Comparison of ENCODE assay signal across 9 mouse cellular contexts in the genomic region with DNA sequence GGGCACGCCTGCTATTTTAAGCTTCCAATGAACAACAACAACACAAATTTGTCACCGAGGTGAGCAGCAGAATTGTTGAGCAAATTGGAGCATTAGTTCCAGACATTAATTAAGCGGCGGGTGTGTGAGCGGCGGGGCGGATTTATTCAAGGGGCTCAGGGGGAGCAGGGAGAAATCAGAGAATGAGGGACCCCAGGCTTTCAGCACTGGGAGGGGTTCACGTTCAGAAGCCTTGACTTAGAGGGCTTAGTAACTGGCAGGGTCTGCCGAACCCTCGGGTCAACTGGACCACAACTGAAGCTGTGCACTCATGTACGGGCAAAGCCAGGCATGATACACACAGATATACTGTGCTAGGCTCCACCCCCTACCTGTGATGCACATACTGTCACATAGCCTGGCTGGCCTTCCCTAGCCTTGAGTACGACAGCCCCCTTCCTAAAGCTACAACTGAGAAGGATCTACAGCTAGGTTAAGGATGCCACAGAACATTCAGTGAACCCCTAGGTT. TPM values are rescaled to one million over a fixed set of nuclear protein-coding genes. Genes with fewer than 3 reads are reported as not detected.
DNase-seq lines count a peak whose midpoint lies in the region; ATAC-seq and TF ChIP-seq lines count a peak whose summit lies in the region.
"Had no signal": no experiment of that assay in that cellular context is flagged by ENCODE, and none has a peak within 500 bp of the region (broad histone marks: within the 10 kb centered on the region; RNA-seq: fewer than 3 reads in every experiment).

No protein-coding gene starts in this region.

- H3K9me3 ChIP-seq in heart, embryonic 14.5 days (ENCODE audit: control insufficient read depth, low read length) = no peaks in the 10 kb centered on the region
- no peaks in the 10 kb centered on the region for H3K9me3 ChIP-seq in stomach, embryonic 14.5 days (ENCODE audit: control insufficient read depth, low read depth, low read length)
- no peaks in the 10 kb centered on the region for H3K9me3 ChIP-seq in stomach, postnatal 0 days (ENCODE audit: control insufficient read depth, low read length)
- H3K9me3 ChIP-seq in hindbrain, embryonic 14.5 days (ENCODE audit: control insufficient read depth, low read length) = no peaks in the 10 kb centered on the region
- no peaks in the 10 kb centered on the region for H3K9me3 ChIP-seq in stomach, embryonic 16.5 days (replicated peaks; ENCODE audit: control insufficient read depth, low read length)
- H3K9me3 ChIP-seq: liver, embryonic 15.5 days had no signal

- no peak for TF ChIP-seq EP300 in stomach, postnatal 0 days (optimal IDR thresholded peaks at IDR 0.05)

- H3K27me3 ChIP-seq in heart, embryonic 14.5 days (ENCODE audit: control insufficient read depth, insufficient read depth, low read length) = peaks cover 79% of the 10 kb centered on the region
- H3K27me3 ChIP-seq in stomach, embryonic 14.5 days (ENCODE audit: control insufficient read depth, insufficient read depth, low read length) = peaks cover 50% of the 10 kb centered on the region
- H3K27me3 ChIP-seq in stomach, postnatal 0 days (ENCODE audit: control insufficient read depth, insufficient read depth, low read length) = peaks cover 15% of the 10 kb centered on the region; the same call in 1 of the 2 replicates
- H3K27me3 ChIP-seq in hindbrain, embryonic 14.5 days (ENCODE audit: control insufficient read depth, insufficient read depth, low read length) = peaks cover 60% of the 10 kb centered on the region
- peaks cover 57% of the 10 kb centered on the region for H3K27me3 ChIP-seq in stomach, embryonic 16.5 days (ENCODE audit: control insufficient read depth, insufficient read depth, low read length)

- no peak for DNase-seq in heart, adult 9 months (ENCODE audit: low spot score in 2 of 2)
- no peak for DNase-seq in stomach, postnatal 0 days (ENCODE audit: low spot score)
- no peak for DNase-seq in hindbrain, embryonic 14.5 days (ENCODE audit: low spot score)
- no peak for DNase-seq in layer of hippocampus, postnatal 14 days (ENCODE audit: low spot score in 2 of 2)
- DNase-seq in adrenal gland, postnatal 14 days = no peak

- H3K4me2 ChIP-seq in heart, embryonic 14.5 days (ENCODE audit: low read length) = peak overlapping the region; percentile 76; the same call in 1 of the 2 replicates
- H3K4me2 ChIP-seq in stomach, embryonic 14.5 days (replicated peaks; ENCODE audit: low read depth, low read length) = peak overlapping the region; percentile 63
- H3K4me2 ChIP-seq in stomach, postnatal 0 days (replicated peaks; ENCODE audit: low read depth) = no peak overlapping the region; the same call in 1 of the 2 replicates
- peak overlapping the region; percentile 48 for H3K4me2 ChIP-seq in hindbrain, embryonic 14.5 days (replicated peaks)
- peak overlapping the region; percentile 51; the same call in 1 of the 2 replicates for H3K4me2 ChIP-seq in stomach, embryonic 16.5 days (ENCODE audit: low read depth, low read length)

- peaks cover 6 to 26% of the 10 kb centered on the region in 2 experiments for H3K4me1 ChIP-seq in heart, embryonic 14.5 days (ENCODE audit: control insufficient read depth in 2 of 2, insufficient read depth in 2 of 2, low read length in 2 of 2)
- H3K4me1 ChIP-seq in stomach, embryonic 14.5 days (ENCODE audit: control insufficient read depth, insufficient read depth, low read length) = peaks cover 31% of the 10 kb centered on the region
- 0 out of 2 replicates have a peak, but pooled peaks cover 5% of the 10 kb centered on the region for H3K4me1 ChIP-seq in stomach, postnatal 0 days (replicated peaks; ENCODE audit: control insufficient read depth, insufficient read depth)
- peaks cover 33% of the 10 kb centered on the region; the same call in 1 of the 2 replicates for H3K4me1 ChIP-seq in hindbrain, embryonic 14.5 days (replicated peaks; ENCODE audit: control insufficient read depth, insufficient read depth, low read length)
- peaks cover 25% of the 10 kb centered on the region for H3K4me1 ChIP-seq in stomach, embryonic 16.5 days (ENCODE audit: control insufficient read depth, insufficient read depth, low read length)

- H3K4me3 ChIP-seq in heart, embryonic 14.5 days (ENCODE audit: control insufficient read depth in 1 of 2, insufficient read depth in 1 of 2, low read depth in 1 of 2, low read length in 2 of 2) = peak overlapping the region in 1 of 2 experiments; percentile 42; a peak in 2 of 4 replicates
- no peak overlapping the region; the same call in 1 of the 2 replicates for H3K4me3 ChIP-seq in stomach, embryonic 14.5 days (ENCODE audit: low read depth, low read length)
- no peak overlapping the region; the same call in 1 of the 2 replicates for H3K4me3 ChIP-seq in stomach, postnatal 0 days (ENCODE audit: low read depth, low read length)
- no peak overlapping the region for H3K4me3 ChIP-seq in hindbrain, embryonic 14.5 days (replicated peaks; ENCODE audit: low read length)
- no peak overlapping the region for H3K4me3 ChIP-seq in stomach, embryonic 16.5 days (replicated peaks; ENCODE audit: low read length)
- H3K4me3 ChIP-seq: liver, embryonic 15.5 days had no signal

- ATAC-seq in heart, embryonic 14.5 days (ENCODE audit: insufficient number of reproducible peaks, insufficient read depth, low FRiP score, low read depth) = no peak
- ATAC-seq in stomach, embryonic 14.5 days (ENCODE audit: insufficient number of reproducible peaks, insufficient read depth, low FRiP score, low read depth) = no peak
- no peak for ATAC-seq in stomach, postnatal 0 days (ENCODE audit: low FRiP score, low TSS enrichment)
- no peak for ATAC-seq in hindbrain, embryonic 14.5 days (ENCODE audit: low FRiP score)
- ATAC-seq in stomach, embryonic 16.5 days (ENCODE audit: insufficient read depth, low FRiP score) = no peak

- H3K27ac ChIP-seq in heart, embryonic 14.5 days (replicated peaks in 1 of 2; ENCODE audit: control insufficient read depth in 1 of 2, insufficient read depth in 1 of 2, low read depth in 2 of 2, low read length in 2 of 2) = no peak overlapping the region
- no peak overlapping the region for H3K27ac ChIP-seq in stomach, embryonic 14.5 days (ENCODE audit: low read length)
- H3K27ac ChIP-seq in stomach, postnatal 0 days (replicated peaks) = no peak overlapping the region
- no peak overlapping the region for H3K27ac ChIP-seq in hindbrain, embryonic 14.5 days
- H3K27ac ChIP-seq in stomach, embryonic 16.5 days (ENCODE audit: low read length) = no peak overlapping the region
- H3K27ac ChIP-seq: liver, embryonic 15.5 days had no signal

- WGBS in heart, embryonic 14.5 days = 30% methylated on average over 12 of the region's 12 CpGs
- 32% methylated on average over 12 of the region's 12 CpGs for WGBS in stomach, embryonic 14.5 days
- WGBS in stomach, postnatal 0 days = 42% methylated on average over 12 of the region's 12 CpGs
- WGBS in hindbrain, embryonic 14.5 days = 24% methylated on average over 12 of the region's 12 CpGs
- WGBS in stomach, embryonic 16.5 days = 40% methylated on average over 12 of the region's 12 CpGs

- no peak overlapping the region for H3K9ac ChIP-seq in heart, embryonic 14.5 days (ENCODE audit: low read length)
- H3K9ac ChIP-seq in stomach, embryonic 14.5 days (replicated peaks; ENCODE audit: low read depth, low read length) = no peak overlapping the region
- H3K9ac ChIP-seq in stomach, postnatal 0 days (ENCODE audit: low read length) = no peak overlapping the region
- H3K9ac ChIP-seq in hindbrain, embryonic 14.5 days = 0 out of 2 replicates have a peak overlapping the region, but pooled peaks have one; percentile 50
- peak overlapping the region; percentile 36; the same call in 1 of the 2 replicates for H3K9ac ChIP-seq in stomach, embryonic 16.5 days (ENCODE audit: low read length)
- H3K9ac ChIP-seq: liver, embryonic 15.5 days had no signal

- H3K36me3 ChIP-seq in heart, embryonic 14.5 days (ENCODE audit: control insufficient read depth, insufficient read depth, low read length) = no peaks in the 10 kb centered on the region
- H3K36me3 ChIP-seq in stomach, embryonic 14.5 days (ENCODE audit: control insufficient read depth, insufficient read depth, low read length) = no peaks in the 10 kb centered on the region
- H3K36me3 ChIP-seq in stomach, postnatal 0 days (ENCODE audit: control insufficient read depth, insufficient read depth, low read length) = no peaks in the 10 kb centered on the region
- H3K36me3 ChIP-seq in hindbrain, embryonic 14.5 days (replicated peaks; ENCODE audit: control insufficient read depth, insufficient read depth) = peaks cover 34% of the 10 kb centered on the region
- H3K36me3 ChIP-seq in stomach, embryonic 16.5 days (ENCODE audit: control insufficient read depth, insufficient read depth, low read length) = no peaks in the 10 kb centered on the region
- H3K36me3 ChIP-seq: liver, embryonic 15.5 days had no signal

- no peak for TF ChIP-seq CTCF in stomach, postnatal 0 days (IDR thresholded peaks at IDR 0.05; ENCODE audit: low read depth)

RNA-seq across cellular contexts. Expression of a gene that starts 37.5 kb away (rescaled TPM):
- polyA plus RNA-seq in heart, embryonic 14.5 days (2014; fragmentation: Nextera tagmentation; extraction: Ambion mirVana) = 0.19 TPM in 1 of 2 replicates, not detected in the other
- polyA plus RNA-seq in stomach, embryonic 14.5 days (2014; fragmentation: Nextera tagmentation; extraction: Ambion mirVana) = 0.35 TPM in 1 of 2 replicates, not detected in the other
- 0.16 and 0.25 TPM in 2 replicates for polyA plus RNA-seq in stomach, postnatal 0 days (2015; fragmentation: Nextera tagmentation; extraction: Ambion mirVana)
- polyA plus RNA-seq in hindbrain, embryonic 14.5 days (2014; fragmentation: Nextera tagmentation; extraction: Ambion mirVana) = 0.41 TPM in 1 of 2 replicates, not detected in the other
- 0.80 and 0.90 TPM in 2 replicates for polyA plus RNA-seq in stomach, embryonic 16.5 days (2015; fragmentation: Nextera tagmentation; extraction: Ambion mirVana)
- total RNA-seq in layer of hippocampus, postnatal 14 days (2021) = not detected
- total RNA-seq in adrenal gland, postnatal 14 days (2021) = not detected in 2 replicates

RNA-seq across cellular contexts. Expression of a gene that starts 38.4 kb away (rescaled TPM):
- polyA plus RNA-seq in heart, embryonic 14.5 days (2014; fragmentation: Nextera tagmentation; extraction: Ambion mirVana) = 0.22 TPM in 1 of 2 replicates, not detected in the other
- polyA plus RNA-seq in stomach, embryonic 14.5 days (2014; fragmentation: Nextera tagmentation; extraction: Ambion mirVana) = 0.49 and 0.64 TPM in 2 replicates
- polyA plus RNA-seq in stomach, postnatal 0 days (2015; fragmentation: Nextera tagmentation; extraction: Ambion mirVana) = 0.49 and 0.50 TPM in 2 replicates
- 9.1 and 11.8 TPM in 2 replicates for polyA plus RNA-seq in hindbrain, embryonic 14.5 days (2014; fragmentation: Nextera tagmentation; extraction: Ambion mirVana)
- polyA plus RNA-seq in stomach, embryonic 16.5 days (2015; fragmentation: Nextera tagmentation; extraction: Ambion mirVana) = 0.36 and 0.39 TPM in 2 replicates
- 100 to 1,000 TPM; 309 to 331 TPM for total RNA-seq in layer of hippocampus, postnatal 14 days (2021)
- 9.2 and 10.1 TPM in 2 replicates for total RNA-seq in adrenal gland, postnatal 14 days (2021)
- polyA plus RNA-seq: liver, embryonic 15.5 days had no signal

Comparison
In these comparisons a context has a peak if more than half of its experiments do, and no peak if none do; other contexts are left out.
1. H3K9ac ChIP-seq: peak in hindbrain, embryonic 14.5 days (single experiment) and stomach, embryonic 16.5 days (single experiment); none in heart, embryonic 14.5 days (single experiment), stomach, embryonic 14.5 days (single experiment) and stomach, postnatal 0 days (single experiment).